Mouse (Mus musculus) hindbrain, embryonic 13.5 days (tissue): ENCODE data around the gene Slc7a15. TPM values are rescaled to one million over a fixed set of nuclear protein-coding genes. Genes with fewer than 3 reads are reported as not detected.
A peak's percentile ranks its signal among the peaks of the same experiment; 100 is the strongest.
"Not testable (repeated sequence)": the region's sequence is repeated elsewhere in the genome, so short reads cannot be mapped to it uniquely, and the experiment has no call there.

Experiments used
- ATAC-seq: fragments of 200-750 bp; cut with Nextera tagmentation; 2 replicates; pipeline ENCODE4 v1.8.0; 2017; ENCODE audit warnings: moderate TSS enrichment; ENCODE audit not compliant: low FRiP score
- H3K27ac ChIP-seq: fragments of 300-500 bp; sonication (generic); 2 replicates; pipeline ENCODE4 v1.5.1; 2015; ENCODE audit warnings: inconsistent platforms, mild to moderate bottlenecking, moderate library complexity
- H3K27me3 ChIP-seq: fragments of 300-500 bp; sonication (generic); 2 replicates; pipeline ENCODE4 v1.6.1; 2015; ENCODE audit warnings: mild to moderate bottlenecking, inconsistent platforms
- H3K36me3 ChIP-seq: fragments of 300-500 bp; sonication (generic); 2 replicates; pipeline ENCODE4 v1.6.1; 2015; ENCODE audit warnings: mild to moderate bottlenecking, inconsistent platforms
- H3K4me1 ChIP-seq: fragments of 300-500 bp; sonication (generic); replicated peaks from 2 replicates; pipeline ENCODE4 v1.6.1; 2015; ENCODE audit warnings: inconsistent platforms
- H3K4me2 ChIP-seq: fragments of 300-500 bp; sonication (generic); 2 replicates; pipeline ENCODE4 v1.6.1; 2015; ENCODE audit warnings: inconsistent platforms, mild to moderate bottlenecking, moderate library complexity
- H3K4me3 ChIP-seq: fragments of 300-500 bp; sonication (generic); 2 replicates; pipeline ENCODE4 v1.5.1; 2015; ENCODE audit warnings: mild to moderate bottlenecking, inconsistent platforms
- H3K9ac ChIP-seq: fragments of 300-500 bp; sonication (generic); 2 replicates; pipeline ENCODE4 v1.6.1; 2015; ENCODE audit warnings: mild to moderate bottlenecking, inconsistent platforms
- H3K9me3 ChIP-seq: fragments of 300-500 bp; sonication (generic); 2 replicates; pipeline ENCODE4 v1.6.1; 2016; ENCODE audit warnings: inconsistent platforms
- WGBS: fragments of 180-500 bp; shearing (Covaris S2); methylation state at CpG from one replicate; pipeline ENCODE4 v1.1.7; 2015; 5-methylcytosine and 5-hydroxymethylcytosine counted together
- polyA plus RNA-seq: library from polyadenylated mRNA; unstranded; fragments of >200 nt; fragmentation: Nextera tagmentation; extraction: Ambion mirVana; gene quantifications from 2 replicates; pipeline ENCODE4 v1.2.1, GENCODE M21; 2015

Gene Slc7a15
- polyA plus RNA-seq = not detected in 2 replicates

- not testable (repeated sequence) for H3K27me3 ChIP-seq, H3K27ac ChIP-seq, H3K4me1 ChIP-seq, H3K9me3 ChIP-seq, ATAC-seq, H3K4me3 ChIP-seq, H3K4me2 ChIP-seq, H3K36me3 ChIP-seq, H3K9ac ChIP-seq
- 95% methylated on average over 7 of the region's 7 CpGs for WGBS
Measured at GRCm38 (mm10) chr12:8598966-8599365, at the start of gene Slc7a15. Slc7a15 (minus strand) TSS chr12:8599066.

GRCm38 (mm10) chr12:8648211-8648610 lies 49.3 kb upstream of the Slc7a15 start:
- H3K4me1 ChIP-seq, H3K4me2 ChIP-seq, H3K9me3 ChIP-seq, H3K9ac ChIP-seq, H3K27me3 ChIP-seq, H3K27ac ChIP-seq, H3K4me3 ChIP-seq, ATAC-seq, H3K36me3 ChIP-seq: not testable (repeated sequence)
- 76% methylated on average over 8 of the region's 8 CpGs for WGBS

- Histone ChIP-seq H3K36me3 (no peaks in the 10 kb centered on the region), H3K9me3 (no peaks in the 10 kb centered on the region), H3K27ac (peak overlapping the region; percentile 96), H3K4me1 (no peaks in the 10 kb centered on the region; the same call in none of the 2 replicates), H3K9ac (peak overlapping the region; percentile 87), H3K27me3 (no peaks in the 10 kb centered on the region), H3K4me3 (peak overlapping the region; percentile 76), H3K4me2 (peak overlapping the region; percentile 59)
- ATAC-seq = peak; percentile 71
- WGBS = 2% methylated on average over 10 of the region's 10 CpGs
Measured at GRCm38 (mm10) chr12:8641425-8641735, 42.5 kb upstream of the Slc7a15 start.

- H3K4me3 ChIP-seq = peak overlapping the region; percentile 76
- no peaks in the 10 kb centered on the region for H3K36me3 ChIP-seq
- no peaks in the 10 kb centered on the region; the same call in none of the 2 replicates for H3K4me1 ChIP-seq
- 1% methylated on average over 47 of the region's 47 CpGs for WGBS
- no peaks in the 10 kb centered on the region for H3K9me3 ChIP-seq
- no peaks in the 10 kb centered on the region for H3K27me3 ChIP-seq
- H3K4me2 ChIP-seq = peak overlapping the region; percentile 60
- peak overlapping the region; percentile 87 for H3K9ac ChIP-seq
- peak overlapping the region; percentile 96 for H3K27ac ChIP-seq
- ATAC-seq = peak; percentile 99
Measured at GRCm38 (mm10) chr12:8640711-8641424, 42.0 kb upstream of the Slc7a15 start.

- H3K4me2 ChIP-seq = peak overlapping the region; percentile 60
- not testable (repeated sequence) for H3K4me1 ChIP-seq, H3K9me3 ChIP-seq, ATAC-seq, H3K36me3 ChIP-seq, H3K27me3 ChIP-seq
- H3K9ac ChIP-seq = peak overlapping the region; percentile 65
- peak overlapping the region; percentile 18; the same call in 1 of the 2 replicates for H3K27ac ChIP-seq
- WGBS = 6% methylated on average over 2 of the region's 2 CpGs
- H3K4me3 ChIP-seq = peak overlapping the region; percentile 76
Measured at GRCm38 (mm10) chr12:8640186-8640585, 41.3 kb upstream of the Slc7a15 start.

GRCm38 (mm10) chr12:8638411-8639087 lies 39.7 kb upstream of the Slc7a15 start:
- WGBS = 73% methylated on average over 10 of the region's 10 CpGs
- not testable (repeated sequence) for H3K9ac ChIP-seq, H3K27me3 ChIP-seq, H3K4me2 ChIP-seq, H3K27ac ChIP-seq, H3K4me1 ChIP-seq, H3K9me3 ChIP-seq, ATAC-seq, H3K4me3 ChIP-seq, H3K36me3 ChIP-seq

GRCm38 (mm10) chr12:8636945-8637344 lies 38.1 kb upstream of the Slc7a15 start:
- ATAC-seq = no peak
- no peaks in the 10 kb centered on the region for H3K9me3 ChIP-seq
- H3K9ac ChIP-seq = no peak overlapping the region
- H3K27ac ChIP-seq = no peak overlapping the region
- H3K4me1 ChIP-seq = no peaks in the 10 kb centered on the region; the same call in none of the 2 replicates
- 95% methylated on average over 14 of the region's 14 CpGs for WGBS
- H3K4me3 ChIP-seq = no peak overlapping the region
- H3K4me2 ChIP-seq = no peak overlapping the region
- no peaks in the 10 kb centered on the region for H3K36me3 ChIP-seq
- H3K27me3 ChIP-seq = no peaks in the 10 kb centered on the region

GRCm38 (mm10) chr12:8635546-8635945 lies 36.7 kb upstream of the Slc7a15 start:
- Histone ChIP-seq H3K4me3 (no peak overlapping the region), H3K4me1 (no peaks in the 10 kb centered on the region; the same call in 1 of the 2 replicates), H3K9me3 (no peaks in the 10 kb centered on the region), H3K27ac (no peak overlapping the region), H3K27me3 (no peaks in the 10 kb centered on the region), H3K9ac (no peak overlapping the region), H3K36me3 (no peaks in the 10 kb centered on the region), H3K4me2 (no peak overlapping the region)
- 98% methylated on average over 4 of the region's 4 CpGs for WGBS
- no peak for ATAC-seq

- 94% methylated on average over 1 of the region's 1 CpGs for WGBS
- Histone ChIP-seq H3K9me3 (no peaks in the 10 kb centered on the region), H3K27ac (no peak overlapping the region), H3K4me1 (no peaks in the 10 kb centered on the region), H3K36me3 (no peaks in the 10 kb centered on the region), H3K4me3 (no peak overlapping the region), H3K9ac (no peak overlapping the region), H3K27me3 (no peaks in the 10 kb centered on the region), H3K4me2 (no peak overlapping the region)
- ATAC-seq = no peak
Measured at GRCm38 (mm10) chr12:8634306-8634705, 35.4 kb upstream of the Slc7a15 start.

- no peaks in the 10 kb centered on the region for H3K4me1 ChIP-seq
- H3K27ac ChIP-seq = no peak overlapping the region
- no peak overlapping the region for H3K9ac ChIP-seq
- no peak overlapping the region for H3K4me3 ChIP-seq
- H3K36me3 ChIP-seq = no peaks in the 10 kb centered on the region
- 94% methylated on average over 2 of the region's 2 CpGs for WGBS
- no peaks in the 10 kb centered on the region for H3K27me3 ChIP-seq
- H3K4me2 ChIP-seq = no peak overlapping the region
- no peaks in the 10 kb centered on the region for H3K9me3 ChIP-seq
- ATAC-seq = no peak
Measured at GRCm38 (mm10) chr12:8632737-8633365, 34.0 kb upstream of the Slc7a15 start.

- 92% methylated on average over 1 of the region's 1 CpGs for WGBS
- Histone ChIP-seq H3K4me3 (no peak overlapping the region), H3K4me2 (no peak overlapping the region), H3K36me3 (no peaks in the 10 kb centered on the region), H3K4me1 (no peaks in the 10 kb centered on the region), H3K27ac (no peak overlapping the region), H3K27me3 (no peaks in the 10 kb centered on the region), H3K9ac (no peak overlapping the region), H3K9me3 (no peaks in the 10 kb centered on the region)
- no peak for ATAC-seq
Measured at GRCm38 (mm10) chr12:8631691-8632090, 32.8 kb upstream of the Slc7a15 start.

- no peak overlapping the region for H3K4me2 ChIP-seq
Measured at GRCm38 (mm10) chr12:8629537-8629936, 30.7 kb upstream of the Slc7a15 start.

More at GRCm38 (mm10) chr12:8629537-8629936, 30.7 kb upstream of the Slc7a15 start:
- Histone ChIP-seq H3K27me3 (no peaks in the 10 kb centered on the region), H3K9me3 (no peaks in the 10 kb centered on the region), H3K36me3 (no peaks in the 10 kb centered on the region), H3K4me3 (no peak overlapping the region), H3K9ac (no peak overlapping the region), H3K27ac (no peak overlapping the region), H3K4me1 (no peaks in the 10 kb centered on the region)
- no peak for ATAC-seq
- WGBS = 96% methylated on average over 6 of the region's 6 CpGs
